Mouse (Mus musculus): ENCODE measurements around the gene Ier5.

Ier5 gene

GRCm38 (mm10) chr1:155082158-155082964 lies 17.1 kb downstream of the Ier5 start:
- in situ Hi-C loops (cut with MboI), result no loop called here

GRCm38 (mm10) chr1:155077675-155078074 lies 21.8 kb downstream of the Ier5 start:
- in situ Hi-C loops (cut with MboI), result no loop called here

- in situ Hi-C loops (cut with MboI), result no loop called here
Observed at GRCm38 (mm10) chr1:155075856-155076255, 23.6 kb downstream of the Ier5 start.

- in situ Hi-C loops (cut with MboI), result no loop called here
Observed at GRCm38 (mm10) chr1:155074856-155075255, 24.6 kb downstream of the Ier5 start.

- in situ Hi-C loops (cut with MboI), result no loop called here
Observed at GRCm38 (mm10) chr1:155073905-155074304, 25.5 kb downstream of the Ier5 start.

GRCm38 (mm10) chr1:155073133-155073532 lies 26.3 kb downstream of the Ier5 start:
- in situ Hi-C loops (cut with MboI), result no loop called here

GRCm38 (mm10) chr1:155071287-155071876 lies 28.1 kb downstream of the Ier5 start:
- in situ Hi-C loops (cut with MboI), result no loop called here

- in situ Hi-C loops (cut with MboI), result no loop called here
Observed at GRCm38 (mm10) chr1:155070561-155071286, 28.7 kb downstream of the Ier5 start.

GRCm38 (mm10) chr1:155069696-155070095 lies 29.7 kb downstream of the Ier5 start:
- in situ Hi-C loops (cut with MboI), result no loop called here

GRCm38 (mm10) chr1:155066196-155066595 lies 33.2 kb downstream of the Ier5 start:
- in situ Hi-C loops (cut with MboI), result no loop called here

GRCm38 (mm10) chr1:155065068-155065701 lies 34.3 kb downstream of the Ier5 start:
- in situ Hi-C loops (cut with MboI), result no loop called here

- in situ Hi-C loops (cut with MboI), result no loop called here
Observed at GRCm38 (mm10) chr1:155064649-155065048, 34.8 kb downstream of the Ier5 start.

GRCm38 (mm10) chr1:155064111-155064510 lies 35.3 kb downstream of the Ier5 start:
- in situ Hi-C loops (cut with MboI), result no loop called here

- in situ Hi-C loops (cut with MboI), result no loop called here
Observed at GRCm38 (mm10) chr1:155062963-155063362, 36.5 kb downstream of the Ier5 start.

GRCm38 (mm10) chr1:155062057-155062456 lies 37.4 kb downstream of the Ier5 start:
- in situ Hi-C loops (cut with MboI), result no loop called here

- in situ Hi-C loops (cut with MboI), result no loop called here
Observed at GRCm38 (mm10) chr1:155060832-155061801, 38.3 kb downstream of the Ier5 start.

- in situ Hi-C loops (cut with MboI), result no loop called here
Observed at GRCm38 (mm10) chr1:155060261-155060660, 39.2 kb downstream of the Ier5 start.

GRCm38 (mm10) chr1:155059505-155059904 lies 39.9 kb downstream of the Ier5 start:
- in situ Hi-C loops (cut with MboI), result no loop called here

- in situ Hi-C loops (cut with MboI), result no loop called here
Observed at GRCm38 (mm10) chr1:155058099-155059012, 41.1 kb downstream of the Ier5 start.

- in situ Hi-C loops (cut with MboI), result no loop called here
Observed at GRCm38 (mm10) chr1:155056166-155056565, 43.3 kb downstream of the Ier5 start.
